Mouse (Mus musculus) lung, embryonic 14.5 days (tissue): ENCODE data around the gene Kdm5b. TPM values are rescaled to one million over a fixed set of nuclear protein-coding genes. Genes with fewer than 3 reads are reported as not detected.
"Not testable (repeated sequence)": the region's sequence is repeated elsewhere in the genome, so short reads cannot be mapped to it uniquely, and the experiment has no call there.

Experiments
- ATAC-seq: fragments of 200-750 bp; cut with Nextera tagmentation; 2 replicates; pipeline ENCODE4 v1.8.0; 2017; ENCODE audit warnings: mild to moderate bottlenecking, moderate TSS enrichment, moderate library complexity; ENCODE audit not compliant: insufficient read depth
- DNase-seq: peaks from one replicate; pipeline ENCODE4 v3.0.0-alpha.2; 2015
- H3K27ac ChIP-seq: fragments of 300-500 bp; sonication (generic); 2 replicates; pipeline ENCODE4 v1.5.1; 2014; ENCODE audit warnings: low read depth, mild to moderate bottlenecking, moderate library complexity
- H3K27me3 ChIP-seq: fragments of 300-500 bp; sonication (generic); 2 replicates; pipeline ENCODE4 v1.6.1; 2014; ENCODE audit warnings: low read length, control low read depth; ENCODE audit not compliant: insufficient read depth
- H3K36me3 ChIP-seq: fragments of 300-500 bp; sonication (generic); 2 replicates; pipeline ENCODE4 v1.6.1; 2014; ENCODE audit warnings: control low read depth; ENCODE audit not compliant: insufficient read depth
- H3K4me1 ChIP-seq: fragments of 300-500 bp; sonication (generic); 2 replicates; pipeline ENCODE4 v1.6.1; 2014; ENCODE audit warnings: antibody characterized with exemption, control low read depth; ENCODE audit not compliant: insufficient read depth
- H3K4me2 ChIP-seq: fragments of 300-500 bp; sonication (generic); 2 replicates; pipeline ENCODE4 v1.6.1; 2014; ENCODE audit warnings: mild to moderate bottlenecking
- H3K4me3 ChIP-seq: fragments of 300-500 bp; sonication (generic); 2 replicates; pipeline ENCODE4 v1.5.1; 2014; ENCODE audit warnings: low read depth, low read length
- H3K9ac ChIP-seq: fragments of 300-500 bp; sonication (generic); 2 replicates; pipeline ENCODE4 v1.6.1; 2014
- H3K9me3 ChIP-seq: fragments of 300-500 bp; sonication (generic); 2 replicates; pipeline ENCODE4 v1.6.1; 2016; ENCODE audit warnings: low read depth, low read length, control low read depth
- CTCF ChIP-seq: IDR thresholded peaks from 2 replicates; pipeline ENCODE4 v1.5.1; 2016; ENCODE audit warnings: antibody characterized with exemption, low read depth
- WGBS: fragments of 180-500 bp; shearing (Covaris S2); extraction: QIAGEN DNeasy Blood & Tissue Kit; methylation state at CpG from one replicate; pipeline ENCODE4 v1.1.7; 2014; 5-methylcytosine and 5-hydroxymethylcytosine counted together
- polyA plus RNA-seq: library from polyadenylated mRNA; unstranded; fragments of >200 nt; fragmentation: Nextera tagmentation; extraction: Ambion mirVana; gene quantifications from 2 replicates; pipeline ENCODE4 v1.2.1, GENCODE M21; 2014

Gene Kdm5b
- polyA plus RNA-seq, 1 experiment from 2014 or later, result 59.0 TPM

GRCm38 (mm10) chr1:134516491-134517198 is 43.3 kb upstream of the Kdm5b start:
- H3K36me3 ChIP-seq, result no peaks in the 10 kb centered on the region
- H3K27me3 ChIP-seq, result peaks cover 8% of the 10 kb centered on the region; the same call in 1 of the 2 replicates
- H3K9me3 ChIP-seq, result no peaks in the 10 kb centered on the region
- H3K4me3 ChIP-seq, result no peak overlapping the region
- no peak for TF ChIP-seq CTCF
- peaks cover 14% of the 10 kb centered on the region for H3K4me1 ChIP-seq
- 9% methylated on average over 4 of the region's 4 CpGs for WGBS
- H3K27ac ChIP-seq, result peak overlapping the region; percentile 77
- DNase-seq (peak; percentile 72), ATAC-seq (peak; percentile 75)
- no peak overlapping the region for H3K9ac ChIP-seq
- peak overlapping the region; percentile 12; the same call in 1 of the 2 replicates for H3K4me2 ChIP-seq

GRCm38 (mm10) chr1:134517841-134518240 is 42.1 kb upstream of the Kdm5b start:
- H3K27me3 ChIP-seq, H3K9me3 ChIP-seq, ATAC-seq, H3K4me2 ChIP-seq, H3K9ac ChIP-seq, H3K27ac ChIP-seq, H3K36me3 ChIP-seq, DNase-seq, H3K4me3 ChIP-seq: not testable (repeated sequence)
- H3K4me1 ChIP-seq, result peaks cover 14% of the 10 kb centered on the region
- 91% methylated on average over 13 of the region's 14 CpGs for WGBS

GRCm38 (mm10) chr1:134518677-134519076 is 41.3 kb upstream of the Kdm5b start:
- H3K36me3 ChIP-seq, result no peaks in the 10 kb centered on the region
- 0 out of 2 replicates have a peak overlapping the region, but pooled peaks have one; percentile 3 for H3K4me2 ChIP-seq
- peak; percentile 95 for DNase-seq
- peaks cover 2% of the 10 kb centered on the region; the same call in 1 of the 2 replicates for H3K27me3 ChIP-seq
- 0 out of 2 replicates have a peak overlapping the region, but pooled peaks have one; percentile 24 for H3K27ac ChIP-seq
- peaks cover 11% of the 10 kb centered on the region for H3K4me1 ChIP-seq
- H3K9ac ChIP-seq, result no peak overlapping the region
- no peaks in the 10 kb centered on the region for H3K9me3 ChIP-seq
- peak; percentile 71 for ATAC-seq
- no peak overlapping the region for H3K4me3 ChIP-seq
- 5% methylated on average over 7 of the region's 7 CpGs for WGBS
- TF ChIP-seq CTCF, result peak; percentile 87

- not testable (repeated sequence) for H3K9me3 ChIP-seq, DNase-seq
These were observed 40.8 kb upstream of the Kdm5b start for GRCm38 (mm10) chr1:134519201-134519600.

GRCm38 (mm10) chr1:134520001-134520721 is 39.8 kb upstream of the Kdm5b start:
- Histone ChIP-seq H3K27ac (no peak overlapping the region), H3K27me3 (no peaks in the 10 kb centered on the region), H3K36me3 (no peaks in the 10 kb centered on the region), H3K4me1 (peaks cover 8% of the 10 kb centered on the region), H3K9ac (no peak overlapping the region), H3K4me3 (no peak overlapping the region), H3K4me2 (no peak overlapping the region), H3K9me3 (no peaks in the 10 kb centered on the region)
- TF ChIP-seq CTCF, result no peak
- DNase-seq (no peak), ATAC-seq (no peak)
- WGBS, result 67% methylated on average over 8 of the region's 8 CpGs

More at GRCm38 (mm10) chr1:134519201-134519600, 40.8 kb upstream of the Kdm5b start:
- not testable (repeated sequence) for H3K27me3 ChIP-seq, H3K27ac ChIP-seq, ATAC-seq, H3K4me1 ChIP-seq, H3K36me3 ChIP-seq, H3K9ac ChIP-seq, H3K4me2 ChIP-seq, H3K4me3 ChIP-seq
- 87% methylated on average over 5 of the region's 5 CpGs for WGBS

- no peak for TF ChIP-seq CTCF
- no peaks in the 10 kb centered on the region for H3K36me3 ChIP-seq
- DNase-seq (no peak), ATAC-seq (no peak)
- no peak overlapping the region for H3K9ac ChIP-seq
- H3K4me1 ChIP-seq, result peaks cover 5% of the 10 kb centered on the region
- no peak overlapping the region for H3K27ac ChIP-seq
- no peaks in the 10 kb centered on the region for H3K9me3 ChIP-seq
- no peak overlapping the region for H3K4me3 ChIP-seq
- H3K27me3 ChIP-seq, result no peaks in the 10 kb centered on the region
- no peak overlapping the region for H3K4me2 ChIP-seq
- WGBS, result 73% methylated on average over 7 of the region's 7 CpGs
These were observed 38.8 kb upstream of the Kdm5b start for GRCm38 (mm10) chr1:134521163-134521562.

GRCm38 (mm10) chr1:134522325-134522724 is 37.6 kb upstream of the Kdm5b start:
- Histone ChIP-seq H3K27me3 (no peaks in the 10 kb centered on the region), H3K36me3 (no peaks in the 10 kb centered on the region), H3K9me3 (no peaks in the 10 kb centered on the region), H3K9ac (no peak overlapping the region), H3K4me2 (no peak overlapping the region), H3K27ac (no peak overlapping the region), H3K4me1 (no peaks in the 10 kb centered on the region), H3K4me3 (no peak overlapping the region)
- TF ChIP-seq CTCF, result no peak
- ATAC-seq (no peak), DNase-seq (no peak)
- 42% methylated on average over 2 of the region's 2 CpGs for WGBS
